Mouse (Mus musculus) lung, postnatal 10 days (tissue): ENCODE results near the gene Sez6.

ENCODE experiments used
- DNase-seq: peaks from one replicate; pipeline ENCODE4 v3.0.0; 2021

Sez6 gene

GRCm38 (mm10) chr11:77930751-77931540 is at the start of gene Sez6:
Gene Sez6, plus strand, starts transcription at chr11:77930800.
- peak; percentile 87 for DNase-seq

GRCm38 (mm10) chr11:77884524-77885245 is 45.9 kb upstream of the Sez6 start:
- DNase-seq, result no peak

DNA sequence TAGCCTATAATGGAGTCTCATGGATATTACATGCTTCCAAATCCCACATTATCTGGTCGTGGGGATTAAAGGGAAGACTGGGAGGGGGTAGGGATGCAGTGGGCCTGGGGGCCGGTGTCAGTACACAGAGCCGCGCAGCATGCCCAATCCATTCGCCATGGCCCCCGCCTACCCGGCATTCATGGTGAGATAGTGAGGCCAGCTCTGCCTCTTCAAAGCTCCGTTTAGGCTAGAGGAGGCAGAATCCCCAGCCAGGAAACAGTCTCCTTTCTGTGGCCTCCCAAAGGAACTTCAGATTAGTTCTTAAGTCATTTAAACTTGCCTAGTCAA is 45.4 kb upstream of the Sez6 start:
- DNase-seq, result no peak

DNA sequence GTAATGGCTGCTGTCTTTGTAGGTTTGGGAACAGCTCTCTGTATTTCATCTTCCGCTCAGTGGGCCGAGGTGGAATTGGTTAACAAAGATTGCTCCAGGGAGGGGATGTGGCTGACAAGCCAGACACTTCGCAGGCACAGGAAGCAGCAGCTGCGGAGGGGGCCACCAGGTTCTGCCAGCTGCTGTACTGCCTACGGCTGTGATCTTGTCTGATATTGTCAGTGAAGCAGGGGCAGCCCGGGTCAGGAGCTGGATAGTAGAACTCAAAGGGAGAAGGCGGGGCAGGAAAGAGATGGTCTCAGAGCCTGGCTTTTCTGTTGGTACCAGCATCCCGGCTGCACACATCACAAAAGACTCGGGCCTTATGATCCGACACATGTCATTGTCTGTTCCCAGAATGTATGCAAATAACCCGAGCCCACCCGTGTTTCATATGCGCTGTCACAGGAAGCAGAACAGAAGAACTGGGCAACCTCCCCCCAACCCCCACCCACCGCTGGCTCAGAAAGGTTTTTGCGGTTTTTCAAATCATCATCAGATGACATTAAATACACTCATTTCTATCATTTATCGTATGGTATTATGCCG is 43.1 kb upstream of the Sez6 start:
- DNase-seq, result peak; percentile 40

GRCm38 (mm10) chr11:77888846-77889245 is 41.8 kb upstream of the Sez6 start:
- DNase-seq, result no peak

GRCm38 (mm10) chr11:77889484-77889883 is 41.1 kb upstream of the Sez6 start:
- no peak for DNase-seq

GRCm38 (mm10) chr11:77890648-77891258 is 39.8 kb upstream of the Sez6 start:
- no peak for DNase-seq

DNA sequence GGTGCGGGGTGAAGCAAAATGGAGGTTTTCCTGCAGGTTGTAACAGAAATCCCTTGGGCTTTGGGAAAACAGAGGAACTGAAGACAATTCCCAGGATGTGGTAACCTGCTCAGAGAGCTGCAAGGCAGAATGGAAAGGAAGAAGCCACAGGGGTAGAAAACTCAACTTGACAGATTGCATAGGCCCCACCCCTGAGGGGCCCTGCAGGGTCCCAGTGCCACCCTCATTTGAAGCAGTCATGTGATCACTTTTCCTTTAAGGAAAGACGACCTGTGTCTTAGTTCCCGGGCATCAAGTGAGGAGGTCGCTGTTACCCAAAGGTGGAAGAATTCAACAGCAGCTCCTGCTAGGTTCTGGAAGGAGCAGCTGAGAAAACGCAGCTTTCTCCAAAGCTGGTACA is 37.7 kb upstream of the Sez6 start:
- DNase-seq, result no peak

DNA sequence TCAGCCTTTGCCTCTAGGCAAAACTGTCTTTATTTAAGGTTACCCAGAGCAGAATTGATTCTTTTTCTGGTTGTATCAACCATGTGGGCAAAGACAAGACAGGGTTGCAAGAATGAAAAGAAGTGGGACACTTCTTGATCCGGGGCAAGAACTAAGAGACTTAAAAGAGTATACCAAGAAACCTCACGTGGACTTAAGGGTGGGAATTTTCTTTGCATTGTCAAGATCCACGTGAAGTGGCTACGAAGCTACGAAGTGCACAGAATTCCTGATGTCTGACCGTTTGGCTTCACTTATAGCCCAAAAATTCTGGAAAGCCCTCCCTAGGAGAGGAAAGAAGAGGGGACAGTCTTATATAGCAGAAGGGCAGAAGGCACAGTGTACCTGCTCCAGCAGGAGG is 37.3 kb upstream of the Sez6 start:
- DNase-seq, result no peak

DNA sequence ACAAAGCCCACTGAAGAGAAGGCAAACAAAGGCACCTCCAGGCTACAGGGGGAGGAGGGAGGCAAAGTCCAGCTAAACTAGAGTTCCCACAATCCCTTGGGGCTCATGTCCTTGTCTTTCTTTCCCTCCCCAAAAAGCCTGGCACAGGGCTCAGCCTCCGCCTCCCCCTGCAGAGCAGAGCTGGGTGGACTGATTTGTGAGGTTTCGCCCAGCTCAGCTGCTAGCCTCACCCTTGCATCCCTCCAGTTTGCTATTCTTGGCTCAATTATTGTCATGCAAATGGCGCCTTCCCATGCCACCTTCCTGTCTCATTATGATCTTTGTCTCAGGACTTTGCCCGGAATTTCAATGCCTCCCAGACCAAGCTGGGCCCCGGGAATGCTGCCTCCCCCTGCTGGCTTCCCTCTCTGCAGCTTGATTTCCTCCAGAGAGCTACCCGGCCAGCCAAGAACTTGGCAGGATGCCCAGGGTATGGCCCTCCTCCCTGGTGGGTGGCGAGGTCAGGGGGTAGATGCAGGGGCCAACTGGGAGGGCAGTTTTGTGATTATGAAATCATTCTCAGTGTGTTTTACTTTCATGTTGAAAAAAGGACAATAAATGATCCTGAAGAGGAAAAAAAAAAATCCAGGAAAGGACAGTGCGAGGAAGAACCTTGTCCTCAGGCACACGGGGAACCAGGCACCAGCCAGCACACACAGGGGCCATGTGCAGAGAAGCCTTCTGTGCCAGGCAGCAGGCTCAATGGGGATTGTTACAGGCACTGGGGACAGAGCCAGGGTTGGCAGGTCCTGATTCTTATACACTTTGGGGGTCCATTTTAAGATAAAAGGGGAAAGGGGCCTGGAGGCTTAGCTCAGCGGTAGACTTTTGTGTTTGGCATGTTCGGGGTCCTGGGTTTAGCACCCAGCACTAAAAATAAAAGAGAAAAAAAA is 36.5 kb upstream of the Sez6 start, which contains the start of gene Pipox:
Gene Pipox (minus strand): TSS at position 310 of the 932 bp plus-strand sequence.
- DNase-seq, result peak; percentile 94

- no peak for DNase-seq
Observed at GRCm38 (mm10) chr11:77894967-77895366, 35.6 kb upstream of the Sez6 start.

GRCm38 (mm10) chr11:77896011-77896410 is 34.6 kb upstream of the Sez6 start:
- DNase-seq, result no peak

GRCm38 (mm10) chr11:77896480-77896819 is 34.1 kb upstream of the Sez6 start:
- DNase-seq, result no peak

- no peak for DNase-seq
Observed at GRCm38 (mm10) chr11:77896820-77897805, 33.5 kb upstream of the Sez6 start.

DNA sequence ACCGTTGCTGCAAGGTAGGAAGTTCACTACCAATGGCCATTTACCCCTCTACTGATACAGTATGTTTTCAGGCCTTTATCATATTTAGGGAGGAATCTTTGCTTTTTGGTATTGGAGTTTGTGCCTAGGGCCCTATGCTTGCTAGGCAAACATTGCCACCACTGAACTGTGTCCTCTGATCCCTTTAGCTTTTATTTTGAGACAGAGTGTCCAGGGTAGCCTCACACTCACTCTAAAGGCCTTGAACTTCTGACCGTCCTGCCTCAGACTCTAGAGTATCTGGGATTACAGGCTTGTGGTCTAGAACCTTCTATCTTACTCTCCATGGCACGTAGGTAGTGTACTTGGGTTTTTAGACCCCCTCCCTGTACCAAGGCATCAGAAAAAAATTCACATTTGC is 30.4 kb upstream of the Sez6 start:
- DNase-seq, result no peak

- DNase-seq, result no peak
Observed at GRCm38 (mm10) chr11:77900696-77901095, 29.9 kb upstream of the Sez6 start.

DNA sequence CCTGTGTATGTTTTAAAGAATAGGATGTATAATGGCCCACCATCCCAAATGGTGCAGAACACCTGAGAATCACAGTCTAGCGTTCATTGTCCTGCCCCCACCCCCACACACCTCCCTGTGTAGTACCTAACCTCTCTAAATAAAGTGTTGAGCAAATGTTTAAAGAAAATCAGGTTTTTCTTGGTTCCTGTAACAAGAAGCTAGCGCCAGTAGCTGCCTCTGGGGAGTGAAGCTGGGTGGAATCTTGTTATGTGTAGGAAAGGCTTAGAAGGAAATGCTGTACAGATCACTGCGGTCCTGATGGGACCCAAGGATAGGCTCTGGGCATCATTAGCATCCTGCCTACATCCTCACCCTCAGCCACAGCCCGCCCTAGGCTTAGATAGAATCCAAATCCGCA is 29.2 kb upstream of the Sez6 start:
- peak; percentile 48 for DNase-seq

GRCm38 (mm10) chr11:77901775-77902355 is 28.7 kb upstream of the Sez6 start:
- peak; percentile 13 for DNase-seq

- DNase-seq, result no peak
Observed at GRCm38 (mm10) chr11:77903761-77904160, 26.8 kb upstream of the Sez6 start.

DNA sequence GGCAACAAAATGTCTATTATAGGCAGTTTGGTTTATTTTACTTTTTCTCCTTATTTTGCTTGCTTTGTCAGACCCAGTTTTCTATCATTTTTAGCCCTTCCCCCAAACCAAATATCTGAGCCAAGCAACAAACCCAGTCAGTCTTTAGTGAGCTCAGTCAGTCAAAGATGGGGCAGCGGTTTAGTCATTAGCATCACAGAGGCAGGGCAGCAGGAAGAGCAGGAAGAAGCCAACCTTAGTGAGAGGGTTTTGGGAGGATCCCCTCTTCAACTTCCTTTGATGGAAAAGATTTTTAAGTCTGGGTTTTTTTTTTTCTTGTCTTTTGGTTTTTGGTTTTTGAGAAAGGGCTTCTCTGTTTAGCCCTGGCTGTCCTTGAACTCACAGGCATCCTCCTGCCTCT is 25.9 kb upstream of the Sez6 start:
- no peak for DNase-seq
